In genomic region chr3:139637887-139638286, GRCm38 (mm10) we compare ENCODE assay signal across 27 mouse cellular contexts.
A peak's percentile ranks its signal among the peaks of the same experiment; 100 is the strongest.
DNase-seq lines count a peak whose midpoint lies in the region; ATAC-seq and TF ChIP-seq lines count a peak whose summit lies in the region.
"Had no signal": no experiment of that assay in that cellular context is flagged by ENCODE, and none has a peak within 500 bp of the region (broad histone marks: within the 10 kb centered on the region; RNA-seq: fewer than 3 reads in every experiment).

No protein-coding gene starts in this region.

- no peaks in the 10 kb centered on the region for H3K36me3 ChIP-seq in forebrain, embryonic 12.5 days (replicated peaks)
- H3K36me3 ChIP-seq in forebrain, embryonic 16.5 days (ENCODE audit: control insufficient read depth, insufficient read depth) = no peaks in the 10 kb centered on the region
- H3K36me3 ChIP-seq in midbrain, embryonic 12.5 days = no peaks in the 10 kb centered on the region
- H3K36me3 ChIP-seq in midbrain, embryonic 11.5 days (ENCODE audit: control insufficient read depth, insufficient read depth, low read length) = no peaks in the 10 kb centered on the region
- no peaks in the 10 kb centered on the region for H3K36me3 ChIP-seq in forebrain, postnatal 0 days (ENCODE audit: insufficient read depth)
- H3K36me3 ChIP-seq: G1E; heart, embryonic 10.5 days; heart, embryonic 13.5 days had no signal

- H3K27ac ChIP-seq in forebrain, embryonic 12.5 days = no peak overlapping the region
- H3K27ac ChIP-seq in forebrain, embryonic 16.5 days (ENCODE audit: low read length) = no peak overlapping the region
- no peak overlapping the region for H3K27ac ChIP-seq in midbrain, embryonic 12.5 days (replicated peaks)
- H3K27ac ChIP-seq in midbrain, embryonic 11.5 days (ENCODE audit: low read depth, low read length) = no peak overlapping the region
- H3K27ac ChIP-seq in forebrain, postnatal 0 days (ENCODE audit: low read depth, low read length) = no peak overlapping the region
- H3K27ac ChIP-seq: heart, adult 2 months; heart, embryonic 10.5 days; heart, embryonic 13.5 days; hindbrain, embryonic 14.5 days; hindbrain, postnatal 0 days had no signal

- ATAC-seq in forebrain, embryonic 12.5 days (ENCODE audit: low FRiP score) = peak; percentile 53; the same call in 1 of the 2 replicates
- ATAC-seq in forebrain, embryonic 16.5 days = no peak
- ATAC-seq in midbrain, embryonic 12.5 days (ENCODE audit: low FRiP score, low read depth) = peak; percentile 41; the same call in 1 of the 2 replicates
- no peak for ATAC-seq in midbrain, embryonic 11.5 days (ENCODE audit: low FRiP score)
- no peak for ATAC-seq in forebrain, postnatal 0 days
- ATAC-seq: hindbrain, postnatal 0 days; inflammation-experienced regulatory T-cells, adult 6 months; intestine, embryonic 16.5 days; Patski had no signal

- H3K9me3 ChIP-seq in forebrain, embryonic 12.5 days = no peaks in the 10 kb centered on the region
- H3K9me3 ChIP-seq in forebrain, embryonic 16.5 days (ENCODE audit: control insufficient read depth, low read length) = no peaks in the 10 kb centered on the region
- H3K9me3 ChIP-seq in midbrain, embryonic 12.5 days = no peaks in the 10 kb centered on the region
- H3K9me3 ChIP-seq in midbrain, embryonic 11.5 days (ENCODE audit: control insufficient read depth, low read length) = no peaks in the 10 kb centered on the region
- H3K9me3 ChIP-seq in forebrain, postnatal 0 days (ENCODE audit: low read length) = no peaks in the 10 kb centered on the region
- H3K9me3 ChIP-seq: G1E; heart, embryonic 10.5 days; heart, embryonic 13.5 days had no signal

- H3K4me3 ChIP-seq in forebrain, embryonic 12.5 days (replicated peaks) = no peak overlapping the region
- H3K4me3 ChIP-seq in forebrain, embryonic 16.5 days (replicated peaks; ENCODE audit: low read length) = no peak overlapping the region
- H3K4me3 ChIP-seq in midbrain, embryonic 12.5 days = no peak overlapping the region
- H3K4me3 ChIP-seq in midbrain, embryonic 11.5 days (ENCODE audit: low read depth, low read length) = no peak overlapping the region
- H3K4me3 ChIP-seq in forebrain, postnatal 0 days (ENCODE audit: low read depth, low read length) = no peak overlapping the region
- H3K4me3 ChIP-seq: heart, adult 2 months; heart, embryonic 10.5 days; heart, embryonic 13.5 days had no signal

- H3K9ac ChIP-seq in forebrain, embryonic 12.5 days = no peak overlapping the region
- no peak overlapping the region for H3K9ac ChIP-seq in forebrain, embryonic 16.5 days (replicated peaks; ENCODE audit: low read depth, low read length)
- no peak overlapping the region for H3K9ac ChIP-seq in midbrain, embryonic 12.5 days (replicated peaks)
- no peak overlapping the region for H3K9ac ChIP-seq in midbrain, embryonic 11.5 days (ENCODE audit: low read length)
- H3K9ac ChIP-seq in forebrain, postnatal 0 days = no peak overlapping the region
- H3K9ac ChIP-seq: heart, embryonic 13.5 days; hindbrain, embryonic 14.5 days had no signal

- WGBS in forebrain, embryonic 12.5 days = 21% methylated on average over 8 of the region's 8 CpGs
- WGBS in forebrain, embryonic 16.5 days = 15% methylated on average over 8 of the region's 8 CpGs
- 71% methylated on average over 8 of the region's 8 CpGs for WGBS in midbrain, embryonic 12.5 days
- 79% methylated on average over 8 of the region's 8 CpGs for WGBS in midbrain, embryonic 11.5 days
- 19% methylated on average over 8 of the region's 8 CpGs for WGBS in forebrain, postnatal 0 days

- DNase-seq in midbrain, embryonic 11.5 days (ENCODE audit: low spot score, missing footprints) = no peak
- peak; percentile 5 for DNase-seq in forebrain, postnatal 0 days
- DNase-seq in urinary bladder, postnatal 25 days (ENCODE audit: low spot score) = no peak
- DNase-seq: adrenal gland, postnatal 10 days; adrenal gland, postnatal 36 days; B cell, adult 2 months; cerebellum, adult 11-12 months; cerebellum, adult 8-10 months; gastrocnemius, postnatal 10 days; gastrocnemius, postnatal 36 days; heart, adult 2 months; heart, postnatal 14 days; heart, postnatal 4 days; kidney, adult 18-20 months; kidney, adult 9 months had no signal

- no peak overlapping the region for H3K4me2 ChIP-seq in forebrain, embryonic 12.5 days
- no peak overlapping the region for H3K4me2 ChIP-seq in forebrain, embryonic 16.5 days (ENCODE audit: low read length)
- H3K4me2 ChIP-seq in midbrain, embryonic 12.5 days (replicated peaks) = no peak overlapping the region
- no peak overlapping the region for H3K4me2 ChIP-seq in midbrain, embryonic 11.5 days
- H3K4me2 ChIP-seq in forebrain, postnatal 0 days (ENCODE audit: low read depth) = no peak overlapping the region
- H3K4me2 ChIP-seq: heart, embryonic 13.5 days; hindbrain, embryonic 14.5 days had no signal

- TF ChIP-seq CTCF in forebrain, postnatal 0 days (IDR thresholded peaks at IDR 0.05; ENCODE audit: low read depth) = no peak

- no peaks in the 10 kb centered on the region for H3K4me1 ChIP-seq in forebrain, embryonic 12.5 days
- no peaks in the 10 kb centered on the region for H3K4me1 ChIP-seq in forebrain, embryonic 16.5 days (replicated peaks; ENCODE audit: control insufficient read depth, insufficient read depth, low read length)
- H3K4me1 ChIP-seq in midbrain, embryonic 12.5 days = no peaks in the 10 kb centered on the region
- H3K4me1 ChIP-seq in midbrain, embryonic 11.5 days (ENCODE audit: control insufficient read depth, insufficient read depth, low read length) = no peaks in the 10 kb centered on the region
- no peaks in the 10 kb centered on the region for H3K4me1 ChIP-seq in forebrain, postnatal 0 days (ENCODE audit: insufficient read depth)
- H3K4me1 ChIP-seq: heart, embryonic 10.5 days; heart, embryonic 13.5 days had no signal

- H3K27me3 ChIP-seq in forebrain, embryonic 12.5 days = no peaks in the 10 kb centered on the region
- no peaks in the 10 kb centered on the region for H3K27me3 ChIP-seq in forebrain, embryonic 16.5 days (replicated peaks; ENCODE audit: control insufficient read depth, insufficient read depth, low read length)
- no peaks in the 10 kb centered on the region for H3K27me3 ChIP-seq in midbrain, embryonic 12.5 days
- H3K27me3 ChIP-seq in midbrain, embryonic 11.5 days (ENCODE audit: control insufficient read depth, insufficient read depth, low read length) = no peaks in the 10 kb centered on the region
- no peaks in the 10 kb centered on the region for H3K27me3 ChIP-seq in forebrain, postnatal 0 days (ENCODE audit: insufficient read depth, low read length)
- H3K27me3 ChIP-seq: CH12.LX; heart, embryonic 13.5 days; Patski had no signal

Comparison
In these comparisons a context has a peak if more than half of its experiments do, and no peak if none do; other contexts are left out.
1. ATAC-seq: peak in forebrain, embryonic 12.5 days (single experiment) and midbrain, embryonic 12.5 days (single experiment); none in forebrain, embryonic 16.5 days (single experiment), midbrain, embryonic 11.5 days (single experiment) and forebrain, postnatal 0 days (single experiment).